Mouse (Mus musculus) forebrain, embryonic 13.5 days (tissue): ENCODE data around the gene Rab11fip3. TPM values are rescaled to one million over a fixed set of nuclear protein-coding genes. Genes with fewer than 3 reads are reported as not detected.
A peak's percentile ranks its signal among the peaks of the same experiment; 100 is the strongest.
"Not testable (repeated sequence)": the region's sequence is repeated elsewhere in the genome, so short reads cannot be mapped to it uniquely, and the experiment has no call there.

Experiments
- ATAC-seq: fragments of 200-750 bp; cut with Nextera tagmentation; 2 replicates; pipeline ENCODE4 v1.8.0; 2017
- H3K27ac ChIP-seq: fragments of 300-500 bp; sonication (generic); 2 replicates; pipeline ENCODE4 v1.5.1; 2015; ENCODE audit warnings: inconsistent platforms, mild to moderate bottlenecking, moderate library complexity
- H3K27me3 ChIP-seq: fragments of 300-500 bp; sonication (generic); 2 replicates; pipeline ENCODE4 v1.6.1; 2015; ENCODE audit warnings: mild to moderate bottlenecking, inconsistent platforms
- H3K36me3 ChIP-seq: fragments of 300-500 bp; sonication (generic); 2 replicates; pipeline ENCODE4 v1.6.1; 2015; ENCODE audit warnings: mild to moderate bottlenecking, inconsistent platforms; ENCODE audit not compliant: poor library complexity, severe bottlenecking
- H3K4me1 ChIP-seq: fragments of 300-500 bp; sonication (generic); 2 replicates; pipeline ENCODE4 v1.6.1; 2015; ENCODE audit warnings: inconsistent platforms
- H3K4me2 ChIP-seq: fragments of 300-500 bp; sonication (generic); 2 replicates; pipeline ENCODE4 v1.6.1; 2015; ENCODE audit warnings: inconsistent platforms, mild to moderate bottlenecking, moderate library complexity
- H3K4me3 ChIP-seq: fragments of 300-500 bp; sonication (generic); 2 replicates; pipeline ENCODE4 v1.5.1; 2015; ENCODE audit warnings: mild to moderate bottlenecking, inconsistent platforms
- H3K9ac ChIP-seq: fragments of 300-500 bp; sonication (generic); 2 replicates; pipeline ENCODE4 v1.6.1; 2015; ENCODE audit warnings: mild to moderate bottlenecking, inconsistent platforms
- H3K9me3 ChIP-seq: fragments of 300-500 bp; sonication (generic); replicated peaks from 2 replicates; pipeline ENCODE4 v1.6.1; 2016; ENCODE audit warnings: inconsistent platforms
- WGBS: fragments of 180-500 bp; shearing (Covaris S2); methylation state at CpG from one replicate; pipeline ENCODE4 v1.1.7; 2015; 5-methylcytosine and 5-hydroxymethylcytosine counted together
- polyA plus RNA-seq: library from polyadenylated mRNA; unstranded; fragments of >200 nt; fragmentation: Nextera tagmentation; extraction: Ambion mirVana; gene quantifications from 2 replicates; pipeline ENCODE4 v1.2.1, GENCODE M21; 2015

Gene Rab11fip3
- polyA plus RNA-seq, 1 experiment from 2014 or later = 24.4 TPM

- H3K4me3 ChIP-seq = no peak overlapping the region
- H3K4me1 ChIP-seq = peaks cover under 1% of the 10 kb centered on the region; the same call in 1 of the 2 replicates
- 70% methylated on average over 3 of the region's 4 CpGs for WGBS
- H3K4me2 ChIP-seq = no peak overlapping the region
- no peaks in the 10 kb centered on the region for H3K9me3 ChIP-seq
- H3K9ac ChIP-seq = no peak overlapping the region
- peaks cover 6% of the 10 kb centered on the region; the same call in 1 of the 2 replicates for H3K27me3 ChIP-seq
- H3K36me3 ChIP-seq = no peaks in the 10 kb centered on the region
- ATAC-seq = no peak
- no peak overlapping the region for H3K27ac ChIP-seq
These were observed 36.3 kb upstream of the Rab11fip3 start for GRCm38 (mm10) chr17:26105619-26106018.

DNA sequence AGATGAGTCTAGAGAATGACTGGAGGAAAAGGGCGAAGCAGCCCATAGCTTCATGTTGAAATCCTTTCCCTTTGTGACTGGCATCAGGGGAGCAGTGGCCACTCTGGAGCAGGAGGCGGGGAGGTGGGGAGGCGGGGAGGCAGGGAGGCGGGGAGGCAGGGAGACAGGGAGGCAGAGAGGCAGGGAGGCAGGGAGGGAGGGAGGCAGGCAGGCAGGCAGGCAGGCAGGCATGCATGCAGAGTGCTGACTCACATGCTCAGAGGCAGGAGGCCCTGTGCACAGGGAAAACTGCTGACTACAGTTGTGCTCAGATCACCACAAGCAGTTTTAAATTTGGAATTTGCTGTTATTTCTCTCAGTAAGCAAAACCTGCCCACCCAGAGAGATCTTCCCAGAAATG, 32.1 kb upstream of the Rab11fip3 start:
- ATAC-seq = no peak
- H3K4me3 ChIP-seq = no peak overlapping the region
- H3K4me1 ChIP-seq = no peaks in the 10 kb centered on the region
- no peak overlapping the region for H3K9ac ChIP-seq
- H3K36me3 ChIP-seq = no peaks in the 10 kb centered on the region
- no peak overlapping the region for H3K4me2 ChIP-seq
- no peaks in the 10 kb centered on the region for H3K27me3 ChIP-seq
- 52% methylated on average over 3 of the region's 4 CpGs for WGBS
- H3K9me3 ChIP-seq = no peaks in the 10 kb centered on the region
- no peak overlapping the region for H3K27ac ChIP-seq

GRCm38 (mm10) chr17:26100166-26100565, 30.8 kb upstream of the Rab11fip3 start:
- Histone ChIP-seq H3K4me2 (no peak overlapping the region), H3K27ac (no peak overlapping the region), H3K4me3 (no peak overlapping the region), H3K4me1 (peaks cover 4% of the 10 kb centered on the region; the same call in 1 of the 2 replicates), H3K27me3 (no peaks in the 10 kb centered on the region), H3K9me3 (no peaks in the 10 kb centered on the region), H3K36me3 (no peaks in the 10 kb centered on the region), H3K9ac (no peak overlapping the region)
- WGBS = 48% methylated on average over 2 of the region's 2 CpGs
- no peak for ATAC-seq

- H3K4me1 ChIP-seq = peaks cover 12% of the 10 kb centered on the region
- WGBS = 62% methylated on average over 3 of the region's 3 CpGs
- not testable (repeated sequence) for H3K9me3 ChIP-seq, H3K4me3 ChIP-seq, H3K27me3 ChIP-seq, ATAC-seq, H3K27ac ChIP-seq, H3K36me3 ChIP-seq, H3K4me2 ChIP-seq, H3K9ac ChIP-seq
These were observed 30.0 kb upstream of the Rab11fip3 start for GRCm38 (mm10) chr17:26099316-26099715.

DNA sequence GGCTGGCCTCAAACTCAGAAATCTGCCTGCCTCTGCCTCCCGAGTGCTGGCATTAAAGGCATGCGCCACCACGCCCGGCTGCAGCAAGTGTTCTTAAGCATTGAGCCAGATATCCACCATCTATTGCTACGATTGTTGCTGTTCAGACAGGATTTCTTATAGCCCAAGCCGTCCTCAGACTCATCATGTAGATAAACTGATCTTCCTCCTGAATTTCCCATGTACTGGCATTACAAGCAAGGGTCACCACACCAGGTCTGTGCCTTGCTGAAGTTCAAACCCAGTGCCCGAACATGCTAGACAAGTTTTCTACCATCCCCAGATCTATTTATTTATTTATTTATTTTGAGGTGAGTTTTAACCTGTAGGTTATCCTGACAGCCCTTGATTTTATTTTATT, 29.1 kb upstream of the Rab11fip3 start:
- ATAC-seq = no peak
- H3K4me2 ChIP-seq = no peak overlapping the region

GRCm38 (mm10) chr17:26095121-26095740, 25.9 kb upstream of the Rab11fip3 start, which contains the start of gene Nme4:
TSS of gene Nme4 (minus strand) at chr17:26095602.
- peak; percentile 85 for ATAC-seq
- Histone ChIP-seq H3K36me3 (peaks cover 16% of the 10 kb centered on the region; the same call in 1 of the 2 replicates), H3K9me3 (no peaks in the 10 kb centered on the region), H3K27ac (peak within 1 kb of the TSS; percentile 7), H3K4me1 (peaks cover 15% of the 10 kb centered on the region), H3K27me3 (no peaks in the 10 kb centered on the region), H3K9ac (peak within 1 kb of the TSS; percentile 80), H3K4me2 (peak within 1 kb of the TSS; percentile 75), H3K4me3 (peak within 1 kb of the TSS; percentile 58)
- 3% methylated on average over 47 of the region's 47 CpGs for WGBS

More for the DNA sequence above, 29.1 kb upstream of the Rab11fip3 start:
- Histone ChIP-seq H3K4me1 (peaks cover 15% of the 10 kb centered on the region), H3K36me3 (peaks cover 3% of the 10 kb centered on the region; the same call in 1 of the 2 replicates), H3K9ac (no peak overlapping the region), H3K27ac (no peak overlapping the region), H3K9me3 (no peaks in the 10 kb centered on the region), H3K27me3 (no peaks in the 10 kb centered on the region), H3K4me3 (no peak overlapping the region)
- 88% methylated on average over 7 of the region's 7 CpGs for WGBS

- H3K36me3 ChIP-seq = peaks cover 16% of the 10 kb centered on the region; the same call in 1 of the 2 replicates
- H3K27ac ChIP-seq = no peak overlapping the region
- peak overlapping the region; percentile 75 for H3K4me2 ChIP-seq
- ATAC-seq = no peak
- peak overlapping the region; percentile 58 for H3K4me3 ChIP-seq
- no peaks in the 10 kb centered on the region for H3K9me3 ChIP-seq
- peak overlapping the region; percentile 80 for H3K9ac ChIP-seq
- H3K27me3 ChIP-seq = no peaks in the 10 kb centered on the region
- WGBS = 36% methylated on average over 9 of the region's 9 CpGs
- peaks cover 15% of the 10 kb centered on the region for H3K4me1 ChIP-seq
These were observed 25.3 kb upstream of the Rab11fip3 start for GRCm38 (mm10) chr17:26094531-26095110.

GRCm38 (mm10) chr17:26089905-26090632, 20.7 kb upstream of the Rab11fip3 start, which contains the start of gene Decr2:
TSS of gene Decr2 (minus strand) at chr17:26090337.
- peak within 1 kb of the TSS; percentile 80 for H3K4me2 ChIP-seq
- H3K4me1 ChIP-seq = peaks cover 10% of the 10 kb centered on the region
- H3K4me3 ChIP-seq = peak within 1 kb of the TSS; percentile 55
- peaks cover 19% of the 10 kb centered on the region; the same call in 1 of the 2 replicates for H3K36me3 ChIP-seq
- no peaks in the 10 kb centered on the region for H3K9me3 ChIP-seq
- H3K9ac ChIP-seq = peak within 1 kb of the TSS; percentile 72
- peak within 1 kb of the TSS; percentile 74 for H3K27ac ChIP-seq
- H3K27me3 ChIP-seq = no peaks in the 10 kb centered on the region
- peak; percentile 84 for ATAC-seq
- WGBS = 3% methylated on average over 32 of the region's 32 CpGs

DNA sequence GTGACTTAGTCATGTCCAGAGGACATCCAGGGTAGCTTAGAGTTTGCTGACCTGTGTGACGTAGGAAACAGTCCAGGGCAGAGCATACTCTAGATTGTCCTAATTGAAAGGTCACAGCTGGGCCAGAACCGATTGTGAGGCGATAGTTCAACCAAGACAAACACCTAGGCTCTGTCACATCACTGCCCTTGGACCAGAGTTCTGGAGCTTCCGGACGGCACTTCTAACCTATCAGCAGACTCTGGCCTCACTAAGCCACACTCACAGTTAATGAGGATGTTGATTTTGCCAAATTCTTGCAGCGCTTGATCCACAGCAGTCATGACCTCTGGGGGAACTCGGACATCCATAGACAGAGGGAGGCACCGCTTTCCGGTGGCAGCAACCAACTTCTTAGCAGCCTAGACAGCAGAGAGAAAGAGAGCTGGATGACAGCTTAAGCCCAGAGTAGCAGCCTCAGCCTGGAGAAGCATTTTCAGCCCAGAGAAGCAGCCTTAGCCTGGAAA, 17.8 kb upstream of the Rab11fip3 start:
- Histone ChIP-seq H3K27ac (no peak overlapping the region), H3K4me3 (no peak overlapping the region), H3K36me3 (peaks cover 18% of the 10 kb centered on the region; the same call in 1 of the 2 replicates), H3K4me1 (no peaks in the 10 kb centered on the region), H3K9ac (no peak overlapping the region), H3K9me3 (no peaks in the 10 kb centered on the region), H3K4me2 (no peak overlapping the region), H3K27me3 (no peaks in the 10 kb centered on the region)
- WGBS = 94% methylated on average over 9 of the region's 9 CpGs
- ATAC-seq = no peak

DNA sequence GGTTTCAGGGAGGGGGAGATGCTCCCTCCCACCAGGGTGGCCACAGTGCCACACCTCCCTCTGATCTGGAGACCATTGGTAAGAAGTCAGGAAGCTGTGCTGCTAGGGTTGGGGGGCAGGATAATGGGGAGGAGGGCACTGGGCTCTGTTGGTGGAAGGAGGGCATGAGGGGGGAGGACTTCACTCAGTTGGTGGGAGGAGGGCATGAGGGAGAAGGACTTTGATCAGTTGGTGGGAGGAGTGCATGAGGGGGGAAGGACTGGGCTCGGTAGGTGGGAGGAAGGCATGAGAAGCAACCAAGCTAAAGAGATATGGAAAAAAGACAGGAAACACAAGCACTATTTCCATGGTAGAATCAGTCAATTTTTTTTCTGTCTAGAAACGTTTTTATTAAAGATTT, 11.5 kb upstream of the Rab11fip3 start:
- no peak overlapping the region for H3K4me2 ChIP-seq
- H3K27ac ChIP-seq = no peak overlapping the region
- no peaks in the 10 kb centered on the region for H3K9me3 ChIP-seq
- no peaks in the 10 kb centered on the region; the same call in 1 of the 2 replicates for H3K27me3 ChIP-seq
- ATAC-seq = no peak
- H3K4me3 ChIP-seq = no peak overlapping the region
- 53% methylated on average over 2 of the region's 2 CpGs for WGBS
- no peak overlapping the region for H3K9ac ChIP-seq
- H3K4me1 ChIP-seq = no peaks in the 10 kb centered on the region
- H3K36me3 ChIP-seq = peaks cover 19% of the 10 kb centered on the region

DNA sequence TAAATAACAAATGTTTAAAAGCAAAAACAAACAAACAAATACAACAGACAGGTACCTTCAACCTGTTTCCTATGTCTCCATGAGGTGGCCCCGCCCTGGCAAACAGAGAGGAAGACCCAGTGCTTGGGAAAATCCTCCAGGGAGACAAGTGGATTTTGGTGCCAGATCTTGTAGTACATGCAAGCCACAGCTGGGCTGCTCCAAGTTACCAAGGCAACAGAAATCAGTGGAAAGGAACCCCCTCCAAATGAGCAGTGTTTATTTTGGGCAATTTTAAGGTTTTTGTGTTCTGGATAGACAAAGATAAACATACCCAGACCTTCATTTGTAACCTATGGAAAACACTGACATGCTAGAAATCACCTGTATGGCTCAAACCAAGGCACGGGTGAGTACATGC, 9.5 kb upstream of the Rab11fip3 start:
- ATAC-seq = no peak
- Histone ChIP-seq H3K27ac (no peak overlapping the region), H3K4me3 (no peak overlapping the region)

GRCm38 (mm10) chr17:26075246-26075645, 5.9 kb upstream of the Rab11fip3 start:
- WGBS = 65% methylated on average over 3 of the region's 3 CpGs
- H3K4me1 ChIP-seq = peaks cover under 1% of the 10 kb centered on the region; the same call in 1 of the 2 replicates
- no peak overlapping the region for H3K4me3 ChIP-seq
- no peaks in the 10 kb centered on the region for H3K9me3 ChIP-seq
- no peak overlapping the region for H3K4me2 ChIP-seq
- no peaks in the 10 kb centered on the region for H3K36me3 ChIP-seq
- H3K27me3 ChIP-seq = peaks cover 7% of the 10 kb centered on the region
- no peak for ATAC-seq
- H3K27ac ChIP-seq = no peak overlapping the region
- H3K9ac ChIP-seq = no peak overlapping the region

More for the DNA sequence above, 9.5 kb upstream of the Rab11fip3 start:
- Histone ChIP-seq H3K9ac (no peak overlapping the region), H3K4me2 (no peak overlapping the region), H3K36me3 (peaks cover 16% of the 10 kb centered on the region), H3K4me1 (no peaks in the 10 kb centered on the region), H3K9me3 (no peaks in the 10 kb centered on the region), H3K27me3 (no peaks in the 10 kb centered on the region; the same call in 1 of the 2 replicates)
- 68% methylated on average over 2 of the region's 2 CpGs for WGBS
